Mouse (Mus musculus) kidney, adult 8-10 months (tissue): ENCODE measurements around the gene Srcin1.
A peak's percentile ranks its signal among the peaks of the same experiment; 100 is the strongest.

Experiments
- DNase-seq, 2 experiments: peaks; one replicate each; pipeline ENCODE4 v3.0.0; 2022

Srcin1 gene

GRCm38 (mm10) chr11:97500720-97501448 is 75.1 kb downstream of the Srcin1 start:
- DNase-seq, result no peak

GRCm38 (mm10) chr11:97499865-97500719 is 75.9 kb downstream of the Srcin1 start, which contains the start of gene 4933428G20Rik:
4933428G20Rik (minus strand) TSS chr11:97500340.
- no peak for DNase-seq

GRCm38 (mm10) chr11:97497543-97497942 is 78.4 kb downstream of the Srcin1 start:
- peak; percentile 85 to 87 for DNase-seq

- DNase-seq, result peak; percentile 36 to 46
These were observed 83.2 kb downstream of the Srcin1 start for GRCm38 (mm10) chr11:97492836-97493235.

- DNase-seq, result no peak
These were observed 84.3 kb downstream of the Srcin1 start for GRCm38 (mm10) chr11:97491640-97492039.

- peak; percentile 57 to 83 for DNase-seq
These were observed 86.2 kb downstream of the Srcin1 start for GRCm38 (mm10) chr11:97489589-97490324.

GRCm38 (mm10) chr11:97487656-97488055 is 88.3 kb downstream of the Srcin1 start:
- no peak for DNase-seq

GRCm38 (mm10) chr11:97485661-97486060 is 90.3 kb downstream of the Srcin1 start:
- no peak for DNase-seq

GRCm38 (mm10) chr11:97479824-97480223 is 96.2 kb downstream of the Srcin1 start:
- no peak for DNase-seq

GRCm38 (mm10) chr11:97479085-97479484 is 96.9 kb downstream of the Srcin1 start:
- DNase-seq, result no peak

GRCm38 (mm10) chr11:97478345-97478744 is 97.6 kb downstream of the Srcin1 start:
- DNase-seq, result no peak

GRCm38 (mm10) chr11:97477431-97477830 is 98.6 kb downstream of the Srcin1 start:
- DNase-seq, result peak in 1 of 2 experiments; percentile 22

GRCm38 (mm10) chr11:97476334-97477095 is 99.5 kb downstream of the Srcin1 start:
- DNase-seq, result peak; percentile 43 to 63

- no peak for DNase-seq
These were observed 104.7 kb downstream of the Srcin1 start for GRCm38 (mm10) chr11:97471276-97471675.

- no peak for DNase-seq
These were observed 106.2 kb downstream of the Srcin1 start for GRCm38 (mm10) chr11:97469828-97470227.

GRCm38 (mm10) chr11:97468639-97469287 is 107.2 kb downstream of the Srcin1 start:
- peak; percentile 69 to 88 for DNase-seq

GRCm38 (mm10) chr11:97466444-97467160 is 109.4 kb downstream of the Srcin1 start:
- DNase-seq, result no peak

GRCm38 (mm10) chr11:97465957-97466356 is 110.0 kb downstream of the Srcin1 start:
- DNase-seq, result no peak

GRCm38 (mm10) chr11:97463991-97464390 is 112.0 kb downstream of the Srcin1 start:
- DNase-seq, result no peak

GRCm38 (mm10) chr11:97463166-97463565 is 112.8 kb downstream of the Srcin1 start:
- DNase-seq, result no peak

- no peak for DNase-seq
These were observed 113.4 kb downstream of the Srcin1 start for GRCm38 (mm10) chr11:97462538-97462937.
